Mouse (Mus musculus) lung, postnatal 0 days (tissue): ENCODE results near the gene Srm.

Experiments
- CTCF ChIP-seq: IDR thresholded peaks from 2 replicates; pipeline ENCODE4 v1.5.1; 2016; ENCODE audit warnings: antibody characterized with exemption, mild to moderate bottlenecking
- EP300 ChIP-seq: IDR thresholded peaks from 2 replicates; pipeline ENCODE4 v1.6.1; 2016; ENCODE audit warnings: antibody characterized with exemption, mild to moderate bottlenecking, control low read depth

DNA sequence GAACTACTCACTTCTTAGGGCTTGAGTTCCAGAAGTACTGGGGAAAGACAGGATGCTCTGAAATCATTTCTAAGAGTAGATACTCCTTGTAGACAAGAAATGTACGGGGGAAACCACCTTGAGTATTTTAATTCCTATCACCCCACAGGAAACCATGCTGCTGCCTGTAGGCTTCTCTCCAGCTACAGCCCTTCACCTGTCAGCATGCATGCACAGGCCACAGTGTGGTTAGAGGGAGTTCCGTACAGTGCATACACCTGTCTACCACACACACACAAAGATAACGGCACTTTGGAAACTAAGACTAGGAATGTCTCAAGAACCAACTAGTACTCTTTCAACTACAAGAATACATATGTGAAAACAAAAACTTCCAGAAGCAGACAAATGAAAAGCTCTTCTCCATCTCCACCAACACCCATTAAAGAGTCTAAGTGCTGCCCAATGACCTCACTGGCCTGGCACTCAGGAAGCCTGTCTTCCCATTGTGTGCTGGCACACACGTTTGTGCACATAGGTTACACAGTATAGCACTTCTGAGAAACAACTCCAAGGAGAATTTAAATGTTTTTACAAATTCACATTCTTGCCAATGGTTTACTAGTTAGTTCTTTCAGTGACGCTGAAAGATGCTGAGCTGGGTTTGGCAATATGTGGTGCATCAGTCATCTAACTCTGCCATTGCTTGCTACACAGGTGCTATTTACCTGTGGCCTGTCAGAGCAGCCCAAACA lies 19.5 kb downstream of the Srm start:
- TF ChIP-seq CTCF (no peak), EP300 (no peak)
